Mouse (Mus musculus) cerebellum, adult 2 months (tissue): ENCODE data around the gene Olfr353.

Experiments
- CTCF ChIP-seq: fragments of 200-500 bp; IDR thresholded peaks from 2 replicates; pipeline ENCODE4 v1.5.1; 2011; ENCODE audit warnings: low read depth, mild to moderate bottlenecking, control low read depth, low read length, moderate library complexity, borderline replicate concordance; ENCODE audit not compliant: insufficient read depth
- POLR2A ChIP-seq: fragments of 200-500 bp; IDR thresholded peaks from 2 replicates; pipeline ENCODE4 v1.6.1; 2011; ENCODE audit warnings: low read length, control low read depth, borderline replicate concordance; ENCODE audit not compliant: insufficient read depth

- TF ChIP-seq CTCF (no peak), POLR2A (no peak)
Measured at GRCm38 (mm10) chr2:36846010-36846409, 46.7 kb downstream of the Olfr353 start, which contains the start of gene Olfr350.
